Mouse (Mus musculus) adrenal gland, adult 8-10 months (tissue): ENCODE measurements around the gene Nr1d2. TPM values are rescaled to one million over a fixed set of nuclear protein-coding genes. Genes with fewer than 3 reads are reported as not detected.
A peak's percentile ranks its signal among the peaks of the same experiment; 100 is the strongest.
"Not testable (repeated sequence)": the region's sequence is repeated elsewhere in the genome, so short reads cannot be mapped to it uniquely, and the experiment has no call there.

ENCODE experiments used
- DNase-seq: peaks from one replicate; pipeline ENCODE4 v3.0.0; 2022
- total RNA-seq, 4 experiments: library from RNA; stranded (reverse); gene quantifications; 2 replicates each; pipeline ENCODE4 v1.2.4; 2022

The Nr1d2 gene
- total RNA-seq: 100 to 1,000 TPM in 3 of 4 experiments, 10 to 100 TPM in 1; 98.8 to 150 (median 116) TPM

- DNase-seq: peak; percentile 100
Observed at GRCm38 (mm10) chr14:18238750-18239731, at the start of gene Nr1d2. Gene Nr1d2, minus strand, starts transcription at chr14:18239127.

- DNase-seq: no peak
Observed at GRCm38 (mm10) chr14:18287391-18287790, 48.5 kb upstream of the Nr1d2 start.

GRCm38 (mm10) chr14:18286441-18286840, 47.5 kb upstream of the Nr1d2 start:
- DNase-seq: no peak

- DNase-seq: no peak
Observed at GRCm38 (mm10) chr14:18285476-18285875, 46.5 kb upstream of the Nr1d2 start.

- no peak for DNase-seq
Observed at GRCm38 (mm10) chr14:18284581-18284980, 45.7 kb upstream of the Nr1d2 start.

- no peak for DNase-seq
Observed at GRCm38 (mm10) chr14:18280375-18280774, 41.4 kb upstream of the Nr1d2 start.

GRCm38 (mm10) chr14:18274526-18274925, 35.6 kb upstream of the Nr1d2 start:
- no peak for DNase-seq

- DNase-seq: no peak
Observed at GRCm38 (mm10) chr14:18271666-18272065, 32.7 kb upstream of the Nr1d2 start.

- peak; percentile 100 for DNase-seq
Observed at GRCm38 (mm10) chr14:18270529-18271441, 31.9 kb upstream of the Nr1d2 start, which contains the start of the genes Nkiras1 and Rpl15. Gene Nkiras1, plus strand, starts transcription at chr14:18271136. Gene Rpl15, minus strand, starts transcription at chr14:18271391.

- not testable (repeated sequence) for DNase-seq
Observed at GRCm38 (mm10) chr14:18269947-18270528, 31.1 kb upstream of the Nr1d2 start.

GRCm38 (mm10) chr14:18263427-18263826, 24.5 kb upstream of the Nr1d2 start:
- DNase-seq: no peak

- no peak for DNase-seq
Observed at GRCm38 (mm10) chr14:18261203-18261602, 22.3 kb upstream of the Nr1d2 start.

GRCm38 (mm10) chr14:18242638-18243130, 3.8 kb upstream of the Nr1d2 start:
- DNase-seq: no peak

- DNase-seq: no peak
Observed at GRCm38 (mm10) chr14:18241786-18242185, 2.9 kb upstream of the Nr1d2 start.

GRCm38 (mm10) chr14:18240132-18240531, 1.2 kb upstream of the Nr1d2 start:
- no peak for DNase-seq

GRCm38 (mm10) chr14:18238131-18238749, 687 bp downstream of the Nr1d2 start:
- DNase-seq: peak; percentile 98

GRCm38 (mm10) chr14:18237381-18237780, 1.5 kb downstream of the Nr1d2 start:
- no peak for DNase-seq

GRCm38 (mm10) chr14:18236496-18237235, 2.3 kb downstream of the Nr1d2 start:
- DNase-seq: not testable (repeated sequence)

- DNase-seq: no peak
Observed at GRCm38 (mm10) chr14:18233981-18234960, 4.7 kb downstream of the Nr1d2 start.

- DNase-seq: no peak
Observed at GRCm38 (mm10) chr14:18233076-18233475, 5.9 kb downstream of the Nr1d2 start.
